Mouse (Mus musculus) splenic B cell, adult 2 months (primary cell): ENCODE data around the gene B9d1.

ENCODE experiments used
- DNase-seq: peaks from one replicate; pipeline ENCODE4 v3.0.0-alpha.2; 2011; ENCODE audit warnings: low read depth, low spot score
- H3K27me3 ChIP-seq: 2 replicates; pipeline ENCODE4 v1.6.1; 2012; ENCODE audit warnings: mild to moderate bottlenecking, low read length, moderate library complexity, mixed read lengths; ENCODE audit not compliant: control insufficient read depth, poor library complexity, insufficient read depth, severe bottlenecking
- H3K36me3 ChIP-seq: 2 replicates; pipeline ENCODE4 v1.6.1; 2012; ENCODE audit warnings: mild to moderate bottlenecking, low read length, moderate library complexity, mixed read lengths; ENCODE audit not compliant: control insufficient read depth, poor library complexity, insufficient read depth, severe bottlenecking

Gene B9d1

DNA sequence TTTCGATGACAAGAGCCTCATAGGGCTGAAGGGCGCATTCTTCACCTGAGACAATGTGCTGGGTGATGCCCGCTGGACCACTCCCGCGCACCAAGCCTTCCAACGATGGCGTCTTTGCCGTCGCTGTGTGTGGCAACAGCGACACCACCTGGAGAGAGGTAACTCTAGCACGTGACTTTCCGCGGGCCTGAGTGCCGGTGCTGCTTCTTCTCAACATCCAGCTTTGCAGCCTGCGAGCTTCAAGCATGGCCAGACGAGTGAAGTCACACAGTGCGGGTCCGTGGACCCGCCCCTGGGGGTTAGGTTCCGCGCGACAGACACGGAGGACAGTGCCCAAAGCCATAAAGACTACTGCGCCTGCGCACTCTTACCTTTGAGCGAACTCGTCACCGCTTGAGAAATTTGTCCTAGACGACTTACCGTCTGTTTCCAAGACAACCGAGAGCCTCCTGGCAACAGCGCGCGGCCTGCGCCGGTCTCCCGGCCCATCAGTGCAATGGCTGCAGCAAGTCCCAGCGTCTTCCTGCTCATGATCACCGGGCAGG, at the start of gene B9d1:
Gene B9d1 (plus strand): TSS at position 432 of the 545 bp plus-strand sequence.
- Histone ChIP-seq H3K27me3 (no peaks in the 10 kb centered on the region), H3K36me3 (no peaks in the 10 kb centered on the region)
- peak; percentile 98 for DNase-seq

- DNase-seq: no peak
- no peaks in the 10 kb centered on the region for H3K27me3 ChIP-seq
- H3K36me3 ChIP-seq: no peaks in the 10 kb centered on the region
Observed at GRCm38 (mm10) chr11:61464071-61464470, 40.9 kb upstream of the B9d1 start.

DNA sequence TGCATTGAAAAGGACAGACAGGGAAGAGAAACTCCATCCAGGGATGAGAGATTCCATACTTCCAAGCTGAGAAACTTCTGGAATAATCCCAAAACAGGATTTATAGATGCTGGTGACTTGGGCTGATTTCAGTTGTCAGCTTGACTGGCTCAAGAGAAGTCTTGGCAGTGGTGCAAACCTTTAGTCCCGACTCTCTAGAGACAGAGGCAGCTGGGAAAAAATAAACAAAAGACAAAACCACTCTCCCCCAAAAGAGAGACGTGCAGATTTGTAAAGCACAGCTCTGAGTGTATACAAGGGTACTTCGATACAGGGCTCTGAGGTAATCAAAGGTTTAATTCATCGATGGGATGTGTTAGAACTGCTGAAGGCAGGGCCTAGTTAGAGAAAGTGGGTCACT, 39.5 kb upstream of the B9d1 start:
- Histone ChIP-seq H3K36me3 (no peaks in the 10 kb centered on the region), H3K27me3 (no peaks in the 10 kb centered on the region)
- DNase-seq: no peak

- H3K36me3 ChIP-seq: no peaks in the 10 kb centered on the region
- DNase-seq: no peak
- H3K27me3 ChIP-seq: no peaks in the 10 kb centered on the region
Observed at GRCm38 (mm10) chr11:61468534-61468933, 36.4 kb upstream of the B9d1 start.

GRCm38 (mm10) chr11:61469317-61469917, 35.5 kb upstream of the B9d1 start:
- no peaks in the 10 kb centered on the region for H3K36me3 ChIP-seq
- DNase-seq: no peak
- no peaks in the 10 kb centered on the region for H3K27me3 ChIP-seq

DNA sequence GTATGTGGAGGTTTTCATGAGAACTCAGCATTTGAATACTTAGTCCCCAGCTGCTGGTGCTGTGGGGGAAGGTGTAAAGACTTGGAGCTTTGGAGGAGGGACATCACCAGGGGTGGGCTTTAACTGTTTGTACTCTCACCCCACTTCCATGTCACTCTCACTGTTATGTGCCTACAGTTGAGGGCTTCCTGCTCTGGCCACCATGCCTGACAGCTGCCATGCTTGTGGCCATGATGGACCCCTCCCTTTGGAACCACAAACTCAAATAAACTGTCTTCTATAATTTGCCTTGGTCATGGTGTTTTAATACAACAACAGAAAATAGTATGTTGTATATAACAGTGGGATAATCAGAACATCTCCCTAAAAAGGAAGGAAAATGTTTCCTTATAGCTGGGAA, 34.1 kb upstream of the B9d1 start:
- H3K36me3 ChIP-seq: no peaks in the 10 kb centered on the region
- H3K27me3 ChIP-seq: no peaks in the 10 kb centered on the region
- no peak for DNase-seq

GRCm38 (mm10) chr11:61473630-61474029, 31.3 kb upstream of the B9d1 start:
- Histone ChIP-seq H3K27me3 (no peaks in the 10 kb centered on the region), H3K36me3 (no peaks in the 10 kb centered on the region)
- DNase-seq: no peak

- Histone ChIP-seq H3K27me3 (no peaks in the 10 kb centered on the region), H3K36me3 (no peaks in the 10 kb centered on the region)
- no peak for DNase-seq
Observed at GRCm38 (mm10) chr11:61476786-61477382, 28.1 kb upstream of the B9d1 start.

GRCm38 (mm10) chr11:61477566-61478508, 27.1 kb upstream of the B9d1 start:
- no peaks in the 10 kb centered on the region for H3K36me3 ChIP-seq
- H3K27me3 ChIP-seq: no peaks in the 10 kb centered on the region
- DNase-seq: no peak

DNA sequence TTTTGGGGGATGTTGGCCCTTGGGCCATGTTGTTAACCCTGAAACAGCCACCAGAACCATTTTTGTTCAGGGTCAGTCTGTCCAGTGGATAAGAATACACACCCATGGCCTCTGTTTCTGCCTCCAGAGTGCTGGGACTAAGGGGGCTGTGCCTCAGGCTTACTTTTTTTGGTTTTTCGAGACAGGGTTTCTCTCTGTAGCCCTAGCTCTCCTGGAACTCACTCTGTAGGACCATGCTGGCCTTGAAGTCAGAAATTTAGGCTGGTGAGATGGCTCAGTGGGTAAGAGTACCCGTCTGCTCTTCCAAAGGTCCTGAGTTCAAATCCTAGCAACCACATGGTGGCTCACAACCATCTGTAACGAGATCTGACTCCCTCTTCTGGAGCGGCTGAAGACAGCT, 26.2 kb upstream of the B9d1 start:
- Histone ChIP-seq H3K36me3 (no peaks in the 10 kb centered on the region), H3K27me3 (no peaks in the 10 kb centered on the region)
- DNase-seq: no peak

DNA sequence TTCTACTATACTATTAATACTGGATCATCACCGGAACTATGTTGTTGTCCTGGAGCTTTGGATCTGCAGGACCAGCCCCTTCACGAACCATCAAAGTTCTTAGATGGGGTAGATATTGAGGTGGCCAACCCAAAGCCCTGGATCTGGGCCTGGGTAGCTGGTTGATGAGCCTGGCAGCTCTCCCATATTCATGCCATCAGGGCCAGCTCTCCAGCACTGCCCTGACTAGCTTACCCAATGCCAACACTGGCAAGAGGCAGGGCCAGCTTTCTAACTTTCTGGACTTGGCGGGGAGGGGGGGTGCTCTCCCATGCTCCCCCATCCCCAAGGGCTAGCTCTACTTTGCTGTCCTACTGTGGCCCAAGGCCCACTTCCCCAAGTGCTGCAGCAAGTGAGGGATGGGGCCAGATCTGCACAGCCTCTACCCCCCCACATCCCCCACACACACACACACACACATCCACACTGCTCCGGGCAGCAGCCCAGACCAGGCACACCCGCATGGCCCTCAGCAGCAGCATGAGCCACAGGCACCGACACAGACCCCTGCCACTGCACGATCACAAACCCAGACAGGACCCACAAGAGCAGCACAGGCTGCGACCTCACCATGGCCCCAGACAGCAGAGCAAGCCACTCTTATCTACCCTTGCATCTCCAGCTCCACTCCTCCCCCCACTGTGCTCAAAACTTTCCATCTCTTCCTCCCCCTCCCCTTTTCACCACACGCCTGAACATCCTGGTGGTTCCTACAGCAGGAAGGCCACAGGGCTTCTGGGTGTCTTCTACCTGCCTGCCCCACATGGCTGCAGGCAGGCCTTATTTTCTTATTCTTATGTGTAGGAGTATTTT, 23.5 kb upstream of the B9d1 start:
- Histone ChIP-seq H3K27me3 (no peaks in the 10 kb centered on the region), H3K36me3 (no peaks in the 10 kb centered on the region)
- no peak for DNase-seq

DNA sequence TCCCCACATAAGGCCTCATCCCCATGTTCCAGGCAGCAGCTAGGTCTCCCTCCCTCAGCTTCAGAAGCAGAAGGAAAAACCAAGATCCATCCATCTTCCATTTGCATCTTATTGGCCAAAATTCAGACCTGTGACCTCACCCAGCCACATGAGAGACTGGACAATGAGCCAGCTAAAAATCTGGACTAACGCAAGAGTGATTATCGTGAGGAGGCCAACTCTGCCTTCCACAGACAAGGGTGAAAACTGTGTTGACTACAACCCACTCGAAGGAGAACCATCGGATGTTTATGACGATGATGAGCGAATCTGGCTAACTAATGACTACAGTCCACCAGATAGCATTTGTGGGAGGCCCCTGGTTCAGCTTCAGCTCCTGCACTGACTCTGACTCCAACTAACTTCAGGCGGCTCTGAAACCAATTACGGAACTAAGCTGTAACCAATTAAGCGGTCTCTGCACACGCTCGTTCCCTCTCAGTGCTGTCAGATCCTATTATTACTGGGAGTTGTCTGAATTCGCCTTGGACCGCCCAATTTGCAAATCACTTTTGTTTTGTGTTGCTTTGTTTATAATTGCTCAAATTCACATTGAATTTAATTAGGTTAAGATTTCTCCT, 21.6 kb upstream of the B9d1 start:
- H3K36me3 ChIP-seq: no peaks in the 10 kb centered on the region
- H3K27me3 ChIP-seq: no peaks in the 10 kb centered on the region
- no peak for DNase-seq

DNA sequence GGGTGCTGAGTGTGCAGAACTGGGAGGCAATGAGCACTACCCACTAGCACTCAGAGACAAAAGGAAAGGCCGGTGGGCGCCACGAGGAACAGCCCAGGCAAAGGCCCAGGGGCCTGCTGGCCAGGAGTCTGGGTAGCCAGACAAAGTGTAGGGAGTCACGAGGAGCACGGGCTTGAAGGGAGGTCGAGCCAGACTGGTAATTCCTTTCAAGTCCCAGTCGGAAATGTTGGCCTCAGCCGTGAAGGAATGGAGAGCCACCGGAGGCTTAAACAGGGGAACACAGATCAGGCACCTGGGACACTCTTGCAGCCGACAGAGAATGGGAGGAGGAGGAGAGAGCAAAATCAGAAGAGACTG, 20.7 kb upstream of the B9d1 start:
- DNase-seq: no peak
- Histone ChIP-seq H3K27me3 (no peaks in the 10 kb centered on the region), H3K36me3 (no peaks in the 10 kb centered on the region; the same call in none of the 2 replicates)
